Mouse (Mus musculus): ENCODE measurements around the gene Wdfy4. TPM values are rescaled to one million over a fixed set of nuclear protein-coding genes. Genes with fewer than 3 reads are reported as not detected.
A peak's percentile ranks its signal among the peaks of the same experiment; 100 is the strongest.

Gene Wdfy4
- total and polyA plus RNA-seq, 3 experiments = 27.0 to 34.8 (median 30.9) TPM

- H3K79me2 ChIP-seq (ENCODE audit: control insufficient read depth, insufficient read depth, low read length, poor library complexity) = no peaks in the 10 kb centered on the region
- H3K9me3 ChIP-seq (replicated peaks; ENCODE audit: insufficient read depth, low read length) = no peaks in the 10 kb centered on the region
- peaks cover 0 to 12% of the 10 kb centered on the region in 2 experiments; a peak in 3 of 4 replicates for H3K4me1 ChIP-seq (ENCODE audit: control insufficient read depth in 1 of 2, insufficient read depth in 2 of 2, low read length in 2 of 2)
- H3K9ac ChIP-seq (ENCODE audit: control insufficient read depth, low read depth, low read length, poor library complexity, severe bottlenecking) = no peak overlapping the region
- H3K27me3 ChIP-seq (ENCODE audit: control insufficient read depth in 1 of 2, insufficient read depth in 2 of 2, low read length in 2 of 2) = peaks cover 0 to 3% of the 10 kb centered on the region in 2 experiments; a peak in 3 of 4 replicates
- no peak overlapping the region for H3K27ac ChIP-seq (ENCODE audit: control insufficient read depth, low read depth, low read length)
- H3K4me3 ChIP-seq (ENCODE audit: control insufficient read depth in 1 of 2, insufficient read depth in 1 of 2, low read depth in 2 of 2, low read length in 2 of 2) = no peak overlapping the region
- TF ChIP-seq USF1 (IDR thresholded peaks at IDR 0.05; ENCODE audit: low read depth, low read length) = no peak
- H3K36me3 ChIP-seq (ENCODE audit: control insufficient read depth in 1 of 2, insufficient read depth in 2 of 2, low read length in 2 of 2) = peaks cover 0 to 3% of the 10 kb centered on the region in 2 experiments; a peak in 2 of 4 replicates
- DNase-seq (ENCODE audit: low read depth, low spot score) = no peak
Measured at GRCm38 (mm10) chr14:33210806-33211205, 25.5 kb upstream of the Wdfy4 start.

GRCm38 (mm10) chr14:33208331-33208730 lies 23.0 kb upstream of the Wdfy4 start:
- H3K4me1 ChIP-seq (ENCODE audit: control insufficient read depth in 1 of 2, insufficient read depth in 2 of 2, low read length in 2 of 2) = peaks cover 0 to 5% of the 10 kb centered on the region in 2 experiments; a peak in 2 of 4 replicates
- no peak for DNase-seq (ENCODE audit: low read depth, low spot score)
- no peak overlapping the region for H3K4me3 ChIP-seq (ENCODE audit: control insufficient read depth in 1 of 2, insufficient read depth in 1 of 2, low read depth in 2 of 2, low read length in 2 of 2)
- TF ChIP-seq CHD2 (IDR thresholded peaks at IDR 0.05; ENCODE audit: low read length) = no peak
- no peak for TF ChIP-seq MAZ (IDR thresholded peaks at IDR 0.05; ENCODE audit: low read depth, low read length)
- no peak for TF ChIP-seq POLR2AphosphoS5 (IDR thresholded peaks at IDR 0.05; ENCODE audit: borderline replicate concordance, low read depth, low read length)
- no peak for TF ChIP-seq USF1 (IDR thresholded peaks at IDR 0.05; ENCODE audit: low read depth, low read length)
- no peak for TF ChIP-seq BHLHE40 (IDR thresholded peaks at IDR 0.05; ENCODE audit: borderline replicate concordance, low read depth, low read length)
- TF ChIP-seq POLR2A (IDR thresholded peaks at IDR 0.05; ENCODE audit: control insufficient read depth in 1 of 2, insufficient read depth in 1 of 2, low read depth in 1 of 2, low read length in 2 of 2, poor library complexity in 1 of 2) = no peak
- TF ChIP-seq RCOR1 (IDR thresholded peaks at IDR 0.05; ENCODE audit: low read depth, low read length) = no peak
- TF ChIP-seq ZKSCAN1 (IDR thresholded peaks at IDR 0.05; ENCODE audit: low read depth, low read length) = no peak
- TF ChIP-seq TAL1 (IDR thresholded peaks at IDR 0.05; ENCODE audit: low read length) = no peak
- TF ChIP-seq JUND (IDR thresholded peaks at IDR 0.05; ENCODE audit: low read depth, low read length) = no peak
- TF ChIP-seq CHD1 (IDR thresholded peaks at IDR 0.05; ENCODE audit: low read depth, low read length) = no peak
- H3K9me3 ChIP-seq (replicated peaks; ENCODE audit: insufficient read depth, low read length) = no peaks in the 10 kb centered on the region
- no peak overlapping the region for H3K9ac ChIP-seq (ENCODE audit: control insufficient read depth, low read depth, low read length, poor library complexity, severe bottlenecking)
- no peaks in the 10 kb centered on the region for H3K36me3 ChIP-seq (ENCODE audit: control insufficient read depth in 1 of 2, insufficient read depth in 2 of 2, low read length in 2 of 2)
- no peaks in the 10 kb centered on the region for H3K79me2 ChIP-seq (ENCODE audit: control insufficient read depth, insufficient read depth, low read length, poor library complexity)
- H3K27me3 ChIP-seq (ENCODE audit: control insufficient read depth in 1 of 2, insufficient read depth in 2 of 2, low read length in 2 of 2) = peaks cover 0 to 3% of the 10 kb centered on the region in 2 experiments; a peak in 3 of 4 replicates
- H3K27ac ChIP-seq (ENCODE audit: control insufficient read depth, low read depth, low read length) = no peak overlapping the region

- H3K9ac ChIP-seq (ENCODE audit: control insufficient read depth, low read depth, low read length, poor library complexity, severe bottlenecking) = no peak overlapping the region
- DNase-seq (ENCODE audit: low read depth, low spot score) = peak; percentile 67
- H3K27me3 ChIP-seq (ENCODE audit: control insufficient read depth in 1 of 2, insufficient read depth in 2 of 2, low read length in 2 of 2) = peaks cover 0 to 3% of the 10 kb centered on the region in 2 experiments; a peak in 3 of 4 replicates
- H3K4me1 ChIP-seq (ENCODE audit: control insufficient read depth in 1 of 2, insufficient read depth in 2 of 2, low read length in 2 of 2) = peaks cover 0 to 15% of the 10 kb centered on the region in 2 experiments; a peak in 3 of 4 replicates
- H3K9me3 ChIP-seq (replicated peaks; ENCODE audit: insufficient read depth, low read length) = no peaks in the 10 kb centered on the region
- H3K27ac ChIP-seq (ENCODE audit: control insufficient read depth, low read depth, low read length) = no peak overlapping the region
- H3K4me3 ChIP-seq (ENCODE audit: control insufficient read depth in 1 of 2, insufficient read depth in 1 of 2, low read depth in 2 of 2, low read length in 2 of 2) = no peak overlapping the region
- peaks cover 0 to 3% of the 10 kb centered on the region in 2 experiments; a peak in 2 of 4 replicates for H3K36me3 ChIP-seq (ENCODE audit: control insufficient read depth in 1 of 2, insufficient read depth in 2 of 2, low read length in 2 of 2)
- H3K79me2 ChIP-seq (ENCODE audit: control insufficient read depth, insufficient read depth, low read length, poor library complexity) = no peaks in the 10 kb centered on the region
- TF ChIP-seq E2F4 (IDR thresholded peaks at IDR 0.05; ENCODE audit: borderline replicate concordance, low read depth, low read length) (no peak), SIN3A (IDR thresholded peaks at IDR 0.05; ENCODE audit: low read length) (no peak), GATA1 (IDR thresholded peaks at IDR 0.05; ENCODE audit: low read depth, low read length) (no peak), MAX (IDR thresholded peaks at IDR 0.05; ENCODE audit: low read length) (no peak), NELFE (IDR thresholded peaks at IDR 0.05; ENCODE audit: low read depth, low read length) (no peak), KAT2A (conservative IDR thresholded peaks at IDR 0.05; ENCODE audit: low read depth, low read length) (no peak), ELF1 (IDR thresholded peaks at IDR 0.05; ENCODE audit: low read depth, low read length) (no peak), CHD2 (IDR thresholded peaks at IDR 0.05; ENCODE audit: low read length) (no peak), USF2 (IDR thresholded peaks at IDR 0.05; ENCODE audit: borderline replicate concordance in 1 of 2, insufficient read depth in 1 of 2, low read depth in 1 of 2, low read length in 2 of 2) (no peak), CTCF (IDR thresholded peaks at IDR 0.05 in 2 of 3, conservative IDR thresholded peaks at IDR 0.05 in 1 of 3; ENCODE audit: control insufficient read depth in 1 of 3, insufficient read depth in 1 of 3, low read depth in 2 of 3, low read length in 3 of 3, poor library complexity in 1 of 3, severe bottlenecking in 1 of 3) (peak; percentile 68 to 86 (median 73)), SMC3 (IDR thresholded peaks at IDR 0.05; ENCODE audit: low read depth, low read length) (peak; percentile 47), USF1 (IDR thresholded peaks at IDR 0.05; ENCODE audit: low read depth, low read length) (no peak), RCOR1 (IDR thresholded peaks at IDR 0.05; ENCODE audit: low read depth, low read length) (no peak), RAD21 (IDR thresholded peaks at IDR 0.05; ENCODE audit: low read depth, low read length) (peak; percentile 31), ZC3H11A (IDR thresholded peaks at IDR 0.05; ENCODE audit: low read depth, low read length) (no peak), EP300 (IDR thresholded peaks at IDR 0.05; ENCODE audit: low read depth in 1 of 2, low read length in 2 of 2) (no peak), POLR2AphosphoS2 (IDR thresholded peaks at IDR 0.05; ENCODE audit: low read length) (no peak), MYC (IDR thresholded peaks at IDR 0.05; ENCODE audit: low read depth, low read length) (no peak), TCF12 (IDR thresholded peaks at IDR 0.05; ENCODE audit: low read depth, low read length) (no peak)
Measured at GRCm38 (mm10) chr14:33207011-33207410, 21.7 kb upstream of the Wdfy4 start.
